Mouse (Mus musculus): ENCODE measurements around the gene E2f1.

DNA sequence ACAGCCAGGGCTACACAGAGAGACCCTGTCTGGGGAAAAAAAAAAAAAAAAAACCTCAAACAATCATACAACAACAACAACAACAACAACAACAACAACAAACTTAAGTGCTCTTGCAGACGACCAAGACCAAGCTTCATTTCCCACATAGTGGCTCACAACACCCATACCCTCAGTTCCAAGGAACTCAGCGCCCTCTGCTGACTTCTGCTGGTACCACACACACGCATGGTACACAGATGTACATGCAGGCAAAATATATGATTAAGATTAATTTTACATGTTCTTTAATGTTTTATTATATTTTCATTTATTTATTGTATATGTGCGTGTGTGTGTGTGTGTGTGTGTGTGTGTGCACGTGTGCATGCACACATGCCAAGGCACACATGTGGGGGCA, 16.7 kb upstream of the E2f1 start:
- TF ChIP-seq GATA1 (IDR thresholded peaks at IDR 0.05; ENCODE audit: borderline replicate concordance, low read length), result no peak
- TF ChIP-seq FLI1 (IDR thresholded peaks at IDR 0.05; ENCODE audit: low read length), result no peak

Data from megakaryocyte, embryonic 14.5 days (primary cell).